Mouse (Mus musculus) megakaryocyte progenitor cell, adult 5-6 weeks (primary cell): ENCODE measurements around the gene Phf7. TPM values are rescaled to one million over a fixed set of nuclear protein-coding genes. Genes with fewer than 3 reads are reported as not detected.

Experiments
- ATAC-seq: replicated peaks from 2 replicates; pipeline ENCODE4 v1.8.0; 2016; ENCODE audit warnings: mild to moderate bottlenecking, moderate TSS enrichment, inconsistent platforms; ENCODE audit not compliant: poor library complexity
- total RNA-seq, 2 experiments: library from RNA; stranded (forward) in 1 of 2; stranded (reverse) in 1 of 2; fragments of 157-497, 149-512 nt in 1 of 2; fragments of 200-1000 nt in 1 of 2; gene quantifications; 2 replicates each; pipeline versions ENCODE4 v1.2.3 to v1.2.4; 2015 to 2017

Gene Phf7
- total RNA-seq, 2 experiments from 2014 or later: 9.0 to 16.4 TPM

GRCm38 (mm10) chr14:31200038-31200437 lies 51.1 kb downstream of the Phf7 start:
- ATAC-seq: no peak

- no peak for ATAC-seq
Observed at GRCm38 (mm10) chr14:31199599-31199998, 51.5 kb downstream of the Phf7 start.

- peak; percentile 50 for ATAC-seq
Observed at GRCm38 (mm10) chr14:31197547-31198516, 53.3 kb downstream of the Phf7 start.

- ATAC-seq: peak; percentile 65
Observed at GRCm38 (mm10) chr14:31195968-31196367, 55.1 kb downstream of the Phf7 start.

GRCm38 (mm10) chr14:31195521-31195920 lies 55.6 kb downstream of the Phf7 start:
- no peak for ATAC-seq

GRCm38 (mm10) chr14:31194891-31195513 lies 56.1 kb downstream of the Phf7 start:
- ATAC-seq: peak; percentile 75

GRCm38 (mm10) chr14:31194441-31194840 lies 56.7 kb downstream of the Phf7 start:
- ATAC-seq: no peak

- no peak for ATAC-seq
Observed at GRCm38 (mm10) chr14:31193791-31194190, 57.3 kb downstream of the Phf7 start.

GRCm38 (mm10) chr14:31191936-31192335 lies 59.2 kb downstream of the Phf7 start:
- no peak for ATAC-seq

- ATAC-seq: peak; percentile 30; the same call in 1 of the 2 replicates
Observed at GRCm38 (mm10) chr14:31189348-31189747, 61.8 kb downstream of the Phf7 start.

- peak; percentile 95 for ATAC-seq
Observed at GRCm38 (mm10) chr14:31188771-31189181, 62.3 kb downstream of the Phf7 start.

Other genes with a start within 250 kb of the Phf7 start
- 54.2 and 64.4 TPM in 2 replicates for gene Glt8d1, start 249.9 kb downstream of the Phf7 start, total RNA-seq (2015)
- gene Glt8d1, start 249.9 kb downstream of the Phf7 start, total RNA-seq (2017): 29.2 and 37.7 TPM in 2 replicates
- gene Spcs1, start 249.6 kb downstream of the Phf7 start, total RNA-seq (2015): 257 and 280 TPM in 2 replicates
- 105 TPM in 2 replicates for gene Spcs1, start 249.6 kb downstream of the Phf7 start, total RNA-seq (2017)
- 75.4 and 82.4 TPM in 2 replicates for gene Pbrm1, start 232.2 kb downstream of the Phf7 start, total RNA-seq (2015)
- gene Pbrm1, start 232.2 kb downstream of the Phf7 start, total RNA-seq (2017): 52.3 and 80.5 TPM in 2 replicates
- 365 and 481 TPM in 2 replicates for gene Gnl3, start 232.2 kb downstream of the Phf7 start, total RNA-seq (2015)
- 301 and 405 TPM in 2 replicates for gene Gnl3, start 232.2 kb downstream of the Phf7 start, total RNA-seq (2017)
- gene Smim4, start 122.4 kb downstream of the Phf7 start, total RNA-seq (2015): 93.8 and 125 TPM in 2 replicates
- 45.3 and 89.8 TPM in 2 replicates for gene Smim4, start 122.4 kb downstream of the Phf7 start, total RNA-seq (2017)
- 90.7 and 110 TPM in 2 replicates for gene Nt5dc2, start 120.3 kb downstream of the Phf7 start, total RNA-seq (2015)
- 136 and 153 TPM in 2 replicates for gene Nt5dc2, start 120.3 kb downstream of the Phf7 start, total RNA-seq (2017)
- gene Stab1, start 82.7 kb downstream of the Phf7 start, total RNA-seq (2015): 3.2 and 6.7 TPM in 2 replicates
- gene Stab1, start 82.7 kb downstream of the Phf7 start, total RNA-seq (2017): 0.44 and 0.87 TPM in 2 replicates
- 0.94 TPM in 1 of 2 replicates, not detected in the other for gene Tnnc1, start 43.0 kb downstream of the Phf7 start, total RNA-seq (2015)
- gene Tnnc1, start 43.0 kb downstream of the Phf7 start, total RNA-seq (2017): 0.54 and 0.87 TPM in 2 replicates
- gene Nisch, start 34.4 kb downstream of the Phf7 start, total RNA-seq (2015): 94.2 and 113 TPM in 2 replicates
- gene Nisch, start 34.4 kb downstream of the Phf7 start, total RNA-seq (2017): 69.7 and 88.2 TPM in 2 replicates
- gene Sema3g, start 33.5 kb downstream of the Phf7 start, total RNA-seq (2015): 0.02 TPM in 1 of 2 replicates, not detected in the other
- 0.04 TPM in 1 of 2 replicates, not detected in the other for gene Sema3g, start 33.5 kb downstream of the Phf7 start, total RNA-seq (2017)
- gene Bap1, start 133 bp upstream of the Phf7 start, total RNA-seq (2015): 24.9 and 27.2 TPM in 2 replicates
- gene Bap1, start 133 bp upstream of the Phf7 start, total RNA-seq (2017): 36.3 and 46.4 TPM in 2 replicates
- 0.12 and 0.27 TPM in 2 replicates for gene Dnah1, start 72.6 kb upstream of the Phf7 start, total RNA-seq (2015)
- 0.04 and 0.07 TPM in 2 replicates for gene Dnah1, start 72.6 kb upstream of the Phf7 start, total RNA-seq (2017)
- gene Capn7, start 85.3 kb upstream of the Phf7 start, total RNA-seq (2015): 56.8 and 59.6 TPM in 2 replicates
- gene Capn7, start 85.3 kb upstream of the Phf7 start, total RNA-seq (2017): 52.7 and 62.3 TPM in 2 replicates
- gene Sh3bp5, start 184.8 kb upstream of the Phf7 start, total RNA-seq (2015): 4.5 and 6.2 TPM in 2 replicates
- 3.6 and 5.2 TPM in 2 replicates for gene Sh3bp5, start 184.8 kb upstream of the Phf7 start, total RNA-seq (2017)
- gene Eaf1, start 243.1 kb upstream of the Phf7 start, total RNA-seq (2015): 28.3 and 30.7 TPM in 2 replicates
- 25.3 and 34.4 TPM in 2 replicates for gene Eaf1, start 243.1 kb upstream of the Phf7 start, total RNA-seq (2017)
- 45.4 and 47.6 TPM in 2 replicates for gene Mettl6, start 243.7 kb upstream of the Phf7 start, total RNA-seq (2015)
- 85.2 and 126 TPM in 2 replicates for gene Mettl6, start 243.7 kb upstream of the Phf7 start, total RNA-seq (2017)